ENCODE assay signal across 16 mouse cellular contexts in the genomic region with DNA sequence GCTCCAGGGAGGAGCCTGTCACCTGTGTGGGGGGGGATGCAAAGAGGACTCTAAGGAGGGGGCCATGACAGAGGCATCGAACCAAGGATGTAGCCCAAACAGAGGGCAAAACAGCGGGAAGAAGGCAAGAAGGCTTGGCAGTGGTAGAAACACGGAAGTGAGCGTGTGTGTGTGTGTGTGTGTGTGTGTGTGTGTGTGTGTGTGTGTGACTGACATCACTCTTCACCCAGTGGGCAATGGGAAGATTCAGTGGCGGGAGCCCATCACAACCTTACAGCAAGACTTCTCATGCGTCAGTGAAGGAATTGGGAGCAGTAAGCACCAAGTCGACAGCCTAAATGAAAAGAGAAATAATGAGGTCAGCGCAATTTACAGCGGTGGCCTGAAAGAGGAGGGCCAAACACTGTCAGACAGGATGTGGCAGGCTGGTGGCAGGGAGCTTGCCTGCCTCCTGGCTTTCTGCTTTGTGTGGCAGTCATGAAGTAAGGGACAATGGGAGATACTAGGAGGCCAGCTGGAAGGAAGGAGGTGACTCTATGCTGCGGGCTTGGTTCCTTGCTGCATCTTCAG.
DNase-seq lines count a peak whose midpoint lies in the region; ATAC-seq and TF ChIP-seq lines count a peak whose summit lies in the region.
"Had no signal": no experiment of that assay in that cellular context is flagged by ENCODE, and none has a peak within 500 bp of the region (broad histone marks: within the 10 kb centered on the region; RNA-seq: fewer than 3 reads in every experiment).

No protein-coding gene starts in this region.

- no peak overlapping the region for H3K4me3 ChIP-seq in lung, postnatal 0 days (ENCODE audit: low read depth, low read length)
- H3K4me3 ChIP-seq in lung, adult 2 months (replicated peaks; ENCODE audit: extremely low read depth, low read depth, low read length): no peak overlapping the region
- H3K4me3 ChIP-seq in megakaryocyte, embryonic 14.5 days (replicated peaks): peak overlapping the region; percentile 81
- H3K4me3 ChIP-seq: gastrocnemius, adult 2 months; kidney, embryonic 15.5 days; liver, embryonic 13.5 days; midbrain, embryonic 12.5 days; neural tube, embryonic 12.5 days had no signal

- peak; percentile 32; the same call in 1 of the 2 replicates for TF ChIP-seq CTCF in lung, postnatal 0 days (IDR thresholded peaks at IDR 0.05)
- no peak for TF ChIP-seq CTCF in lung, adult 2 months (IDR thresholded peaks at IDR 0.05; ENCODE audit: insufficient read depth, low read length)

- no peaks in the 10 kb centered on the region for H3K4me1 ChIP-seq in lung, postnatal 0 days (ENCODE audit: insufficient read depth, low read depth, low read length)
- H3K4me1 ChIP-seq in lung, adult 2 months (ENCODE audit: control insufficient read depth, insufficient read depth, low read length): no peaks in the 10 kb centered on the region; the same call in 1 of the 2 replicates
- H3K4me1 ChIP-seq in megakaryocyte, embryonic 14.5 days: peaks cover 44% of the 10 kb centered on the region
- H3K4me1 ChIP-seq: kidney, embryonic 15.5 days; liver, embryonic 13.5 days had no signal

- no peak overlapping the region for H3K27ac ChIP-seq in lung, postnatal 0 days (ENCODE audit: low read length)
- H3K27ac ChIP-seq: gastrocnemius, adult 2 months; kidney, embryonic 15.5 days; liver, embryonic 13.5 days; midbrain, embryonic 12.5 days; neural tube, embryonic 12.5 days had no signal

- no peak for ATAC-seq in CD4-positive, CD25-positive, alpha-beta regulatory T cell, adult 4 months
- peak; percentile 28; the same call in 1 of the 2 replicates for ATAC-seq in lung, postnatal 0 days

- WGBS in lung, postnatal 0 days: 70% methylated on average over 10 of the region's 10 CpGs
- WGBS in lung, adult 2 months: 59% methylated on average over 10 of the region's 10 CpGs

- no peak for TF ChIP-seq EP300 in lung, postnatal 0 days (IDR thresholded peaks at IDR 0.05)

- no peaks in the 10 kb centered on the region for H3K9me3 ChIP-seq in lung, postnatal 0 days (ENCODE audit: low read length)
- peaks cover 4% of the 10 kb centered on the region; the same call in 1 of the 2 replicates for H3K9me3 ChIP-seq in megakaryocyte, embryonic 14.5 days
- H3K9me3 ChIP-seq: kidney, embryonic 15.5 days; liver, embryonic 13.5 days; midbrain, embryonic 12.5 days; neural tube, embryonic 12.5 days had no signal

- no peaks in the 10 kb centered on the region for H3K27me3 ChIP-seq in lung, postnatal 0 days (replicated peaks; ENCODE audit: insufficient read depth, low read length)
- peaks cover 10% of the 10 kb centered on the region for H3K27me3 ChIP-seq in megakaryocyte, embryonic 14.5 days (replicated peaks)
- H3K27me3 ChIP-seq: kidney, embryonic 15.5 days; liver, embryonic 13.5 days; midbrain, embryonic 12.5 days; neural tube, embryonic 12.5 days had no signal

- no peak overlapping the region for H3K9ac ChIP-seq in lung, postnatal 0 days (replicated peaks; ENCODE audit: low read depth)
- H3K9ac ChIP-seq: kidney, embryonic 15.5 days; liver, embryonic 13.5 days; midbrain, embryonic 12.5 days; neural tube, embryonic 12.5 days had no signal

- peak; percentile 1 for DNase-seq in CD4-positive, CD25-positive, alpha-beta regulatory T cell, adult 2 months (ENCODE audit: low read depth, low spot score)
- DNase-seq in lung, postnatal 0 days (ENCODE audit: low spot score): no peak
- DNase-seq in lung, adult 2 months: no peak
- DNase-seq in thymus, postnatal 4 days: peak; percentile 25
- DNase-seq in ovary, postnatal 14 days (ENCODE audit: low spot score): no peak
- no peak for DNase-seq in kidney, adult 18-20 months
- DNase-seq: cerebellum, adult 18-20 months; gastrocnemius, adult 2 months; layer of hippocampus, adult 9-11 months; liver, embryonic 13.5 days; right cerebral cortex, postnatal 14 days had no signal

- H3K4me2 ChIP-seq in lung, postnatal 0 days (replicated peaks; ENCODE audit: low read depth, low read length): no peak overlapping the region
- H3K4me2 ChIP-seq: kidney, embryonic 15.5 days; liver, embryonic 13.5 days; midbrain, embryonic 12.5 days; neural tube, embryonic 12.5 days had no signal

- no peak for TF ChIP-seq POLR2A in lung, adult 2 months (IDR thresholded peaks at IDR 0.05; ENCODE audit: borderline replicate concordance, extremely low read depth, low read depth, low read length)

- no peaks in the 10 kb centered on the region for H3K36me3 ChIP-seq in lung, postnatal 0 days (ENCODE audit: insufficient read depth, low read length)
- no peaks in the 10 kb centered on the region for H3K36me3 ChIP-seq in megakaryocyte, embryonic 14.5 days (replicated peaks; ENCODE audit: low read length)
- H3K36me3 ChIP-seq: kidney, embryonic 15.5 days; liver, embryonic 13.5 days; midbrain, embryonic 12.5 days; neural tube, embryonic 12.5 days had no signal

Comparison
In these comparisons a context has a peak if more than half of its experiments do, and no peak if none do; other contexts are left out.
1. DNase-seq: peak in CD4-positive, CD25-positive, alpha-beta regulatory T cell, adult 2 months (single experiment) and thymus, postnatal 4 days (single experiment); none in lung, postnatal 0 days (single experiment), lung, adult 2 months (single experiment), ovary, postnatal 14 days (single experiment) and kidney, adult 18-20 months (single experiment).